22 mouse cellular contexts compared by ENCODE assay signal in the genomic region with DNA sequence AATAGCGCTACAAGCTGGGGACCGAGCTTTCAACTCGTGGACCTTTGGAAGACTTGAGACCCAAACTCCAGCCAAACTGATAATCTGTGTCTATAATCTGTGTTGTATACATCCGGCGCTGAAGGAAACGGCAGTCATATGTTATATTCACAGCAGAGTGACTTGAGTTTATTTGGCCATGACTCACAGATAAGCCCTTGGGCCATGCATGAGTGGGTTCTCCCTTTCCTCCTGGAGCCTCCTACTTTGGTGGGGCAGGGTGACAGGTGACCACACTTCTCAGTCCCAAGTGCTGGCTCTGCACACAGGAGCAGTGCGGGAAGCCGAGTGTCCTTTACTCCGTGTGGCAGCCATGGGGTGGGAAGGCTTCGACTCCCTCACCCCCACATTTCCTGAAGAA. TPM values are rescaled to one million over a fixed set of nuclear protein-coding genes. Genes with fewer than 3 reads are reported as not detected.
"Had no signal": no experiment of that assay in that cellular context is flagged by ENCODE, and none has a peak within 500 bp of the region (broad histone marks: within the 10 kb centered on the region; RNA-seq: fewer than 3 reads in every experiment).

No protein-coding gene starts in this region.

- H3K4me3 ChIP-seq: limb, embryonic 13.5 days; liver, embryonic 12.5 days; midbrain, embryonic 12.5 days; stomach, embryonic 15.5 days had no signal

- DNase-seq: kidney, adult 2 months; kidney, postnatal 10 days; left cerebral cortex, postnatal 4 days; lung, adult 2 months; lung, postnatal 14 days; right cerebral cortex, postnatal 14 days; thymus, postnatal 36 days had no signal

- H3K4me2 ChIP-seq: limb, embryonic 13.5 days; liver, embryonic 12.5 days; midbrain, embryonic 12.5 days; stomach, embryonic 15.5 days had no signal

- H3K4me1 ChIP-seq: liver, embryonic 12.5 days had no signal

- H3K9me3 ChIP-seq: limb, embryonic 13.5 days; liver, embryonic 12.5 days; midbrain, embryonic 12.5 days; stomach, embryonic 15.5 days had no signal

- H3K27ac ChIP-seq: limb, embryonic 13.5 days; liver, embryonic 12.5 days; midbrain, embryonic 12.5 days; stomach, embryonic 15.5 days had no signal

- ATAC-seq: intestine, embryonic 16.5 days; liver, embryonic 12.5 days had no signal

- H3K27me3 ChIP-seq: limb, embryonic 13.5 days; liver, embryonic 12.5 days; midbrain, embryonic 12.5 days; stomach, embryonic 15.5 days had no signal

- H3K9ac ChIP-seq: limb, embryonic 13.5 days; liver, embryonic 12.5 days; midbrain, embryonic 12.5 days; stomach, embryonic 15.5 days had no signal

RNA-seq across cellular contexts. Expression of a gene that starts 38.1 kb away (rescaled TPM):
- total RNA-seq: megakaryocyte-erythroid progenitor cell, adult 5-6 weeks had no signal

RNA-seq across cellular contexts. Expression of a gene that starts 53.5 kb away (rescaled TPM):
- total RNA-seq: layer of hippocampus, adult 8-10 months; layer of hippocampus, postnatal 14 days; left cerebral cortex, adult 18-20 months; left cerebral cortex, postnatal 10 days; left cerebral cortex, postnatal 4 days; megakaryocyte-erythroid progenitor cell, adult 5-6 weeks; midbrain, postnatal 0 days had no signal
- polyA plus RNA-seq: intestine, embryonic 16.5 days; large intestine, adult 2 months; limb, embryonic 13.5 days; liver, embryonic 12.5 days; midbrain, embryonic 12.5 days; midbrain, postnatal 0 days; neural tube, embryonic 14.5 days; spleen, adult 2 months; stomach, embryonic 15.5 days; thymus, postnatal 0 days had no signal
